Mouse (Mus musculus) liver, embryonic 11.5 days (tissue): ENCODE results near the gene Gm10972. TPM values are rescaled to one million over a fixed set of nuclear protein-coding genes. Genes with fewer than 3 reads are reported as not detected.
"Not testable (repeated sequence)": the region's sequence is repeated elsewhere in the genome, so short reads cannot be mapped to it uniquely, and the experiment has no call there.

Experiments used
- ATAC-seq: fragments of 200-750 bp; cut with Nextera tagmentation; replicated peaks from 2 replicates; pipeline ENCODE4 v1.8.0; 2017; ENCODE audit warnings: moderate number of reproducible peaks, mild to moderate bottlenecking, moderate TSS enrichment, moderate library complexity; ENCODE audit not compliant: low FRiP score
- DNase-seq: peaks from one replicate; pipeline ENCODE4 v3.0.0-alpha.2; 2017; ENCODE audit warnings: low spot score
- H3K27ac ChIP-seq: fragments of 300-500 bp; sonication (generic); 2 replicates; pipeline ENCODE4 v1.5.1; 2014; ENCODE audit warnings: mild to moderate bottlenecking, low read depth, low read length, control low read depth
- H3K27me3 ChIP-seq: fragments of 300-500 bp; sonication (generic); replicated peaks from 2 replicates; pipeline ENCODE4 v1.6.1; 2014; ENCODE audit warnings: low read length, mixed read lengths; ENCODE audit not compliant: control insufficient read depth, insufficient read depth
- H3K36me3 ChIP-seq: fragments of 300-500 bp; sonication (generic); 2 replicates; pipeline ENCODE4 v1.6.1; 2014; ENCODE audit warnings: mild to moderate bottlenecking, low read length, moderate library complexity, mixed read lengths; ENCODE audit not compliant: control insufficient read depth, insufficient read depth
- H3K4me1 ChIP-seq: fragments of 300-500 bp; sonication (generic); replicated peaks from 2 replicates; pipeline ENCODE4 v1.6.1; 2014; ENCODE audit warnings: low read length, mixed read lengths; ENCODE audit not compliant: control insufficient read depth, insufficient read depth
- H3K4me2 ChIP-seq: fragments of 300-500 bp; sonication (generic); 2 replicates; pipeline ENCODE4 v1.6.1; 2014; ENCODE audit warnings: mild to moderate bottlenecking, control low read depth, moderate library complexity
- H3K4me3 ChIP-seq: fragments of 300-500 bp; sonication (generic); 2 replicates; pipeline ENCODE4 v1.5.1; 2014; ENCODE audit warnings: low read depth, low read length, control low read depth
- H3K9ac ChIP-seq: fragments of 300-500 bp; sonication (generic); 2 replicates; pipeline ENCODE4 v1.6.1; 2014; ENCODE audit warnings: low read depth, low read length, control low read depth
- H3K9me3 ChIP-seq: fragments of 300-500 bp; sonication (generic); 2 replicates; pipeline ENCODE4 v1.6.1; 2016; ENCODE audit warnings: low read length, inconsistent platforms, mixed read lengths; ENCODE audit not compliant: control insufficient read depth
- WGBS: fragments of 180-500 bp; shearing (Covaris S2); extraction: QIAGEN DNeasy Blood & Tissue Kit; methylation state at CpG from one replicate; pipeline ENCODE4 v1.1.7; 2014; 5-methylcytosine and 5-hydroxymethylcytosine counted together
- polyA plus RNA-seq: library from polyadenylated mRNA; unstranded; fragments of >200 nt; fragmentation: Nextera tagmentation; extraction: Ambion mirVana; gene quantifications from 2 replicates; pipeline ENCODE4 v1.2.1, GENCODE M21; 2014

Gene Gm10972
- polyA plus RNA-seq, 1 experiment from 2014 or later: not detected

- no peak overlapping the region for H3K27ac ChIP-seq
- H3K36me3 ChIP-seq: no peaks in the 10 kb centered on the region
- no peak overlapping the region for H3K4me2 ChIP-seq
- WGBS: 83% methylated on average over 7 of the region's 7 CpGs
- ATAC-seq (no peak), DNase-seq (no peak)
- no peak overlapping the region for H3K9ac ChIP-seq
- H3K9me3 ChIP-seq: no peaks in the 10 kb centered on the region
- H3K4me3 ChIP-seq: no peak overlapping the region
- H3K4me1 ChIP-seq: peaks cover 18% of the 10 kb centered on the region
- no peaks in the 10 kb centered on the region for H3K27me3 ChIP-seq
Measured at GRCm38 (mm10) chr3:94650409-94650808, 7.5 kb downstream of the Gm10972 start.

GRCm38 (mm10) chr3:94653967-94654366, 11.1 kb downstream of the Gm10972 start:
- H3K27ac ChIP-seq, H3K4me2 ChIP-seq, DNase-seq, H3K9me3 ChIP-seq, H3K36me3 ChIP-seq, H3K4me3 ChIP-seq, H3K27me3 ChIP-seq, H3K9ac ChIP-seq, ATAC-seq: not testable (repeated sequence)
- H3K4me1 ChIP-seq: peaks cover 14% of the 10 kb centered on the region
- WGBS: 74% methylated on average over 1 of the region's 1 CpGs

GRCm38 (mm10) chr3:94657852-94658739, 15.2 kb downstream of the Gm10972 start:
- peak overlapping the region; percentile 69 for H3K9ac ChIP-seq
- H3K4me1 ChIP-seq, H3K36me3 ChIP-seq, ATAC-seq, H3K9me3 ChIP-seq, H3K27ac ChIP-seq, H3K27me3 ChIP-seq, DNase-seq: not testable (repeated sequence)
- H3K4me3 ChIP-seq: peak overlapping the region; percentile 54
- WGBS: 5% methylated on average over 22 of the region's 47 CpGs
- peak overlapping the region; percentile 88 for H3K4me2 ChIP-seq

DNA sequence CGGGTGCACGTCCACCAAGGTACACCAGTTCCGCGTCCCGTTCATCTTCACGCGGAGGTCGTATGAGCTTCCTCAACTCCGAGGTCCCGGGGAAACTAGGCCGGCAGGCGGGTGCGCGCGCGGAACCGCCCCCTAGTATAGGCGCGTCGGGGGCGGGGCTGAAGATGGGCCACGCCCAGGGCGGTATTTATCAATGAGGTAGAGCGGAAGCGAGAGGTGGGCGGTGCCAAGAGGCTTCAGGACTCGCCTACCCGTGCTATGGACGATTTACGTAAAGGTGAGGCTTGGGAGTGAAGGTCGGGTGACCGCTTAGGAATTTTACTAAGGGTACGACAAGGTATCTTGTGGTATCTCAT, 15.8 kb downstream of the Gm10972 start, which contains the start of gene Tuft1:
Tuft1 (minus strand) TSS at position 133 of the 356 bp plus-strand sequence.
- ATAC-seq: peak; percentile 93
- H3K9me3 ChIP-seq: not testable (repeated sequence)

DNA sequence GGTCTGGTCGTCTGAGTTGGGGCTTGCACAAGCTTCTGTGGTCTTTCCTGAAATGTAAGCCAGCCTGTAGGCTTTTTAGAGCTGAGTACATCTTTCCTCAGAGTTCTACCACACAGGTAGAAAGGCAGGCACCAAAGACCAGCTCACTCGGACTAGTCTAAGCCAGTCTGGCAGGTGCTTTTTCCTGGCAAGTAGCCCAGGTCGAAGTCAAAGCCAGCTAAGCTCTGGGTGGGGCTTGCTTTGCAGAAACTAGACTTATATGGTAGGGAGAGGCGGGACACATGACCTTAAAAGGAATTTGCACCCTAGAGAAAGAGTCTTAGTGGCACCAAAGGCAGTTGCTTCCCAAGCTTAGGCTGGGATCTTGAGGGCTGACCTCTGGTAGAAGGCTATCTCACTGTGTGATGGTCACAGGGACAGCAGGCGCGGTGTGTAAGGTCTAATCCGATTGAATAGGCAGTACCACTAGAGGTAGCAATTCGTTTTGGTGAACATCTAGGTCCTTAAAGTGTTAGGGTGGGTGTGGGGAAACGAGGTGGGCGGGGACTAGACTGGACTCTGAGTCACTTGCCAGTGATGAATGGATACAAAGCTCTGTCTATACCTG, 16.3 kb downstream of the Gm10972 start:
- not testable (repeated sequence) for H3K36me3 ChIP-seq, DNase-seq, H3K27me3 ChIP-seq, H3K4me1 ChIP-seq, H3K9ac ChIP-seq, H3K9me3 ChIP-seq
- peak overlapping the region; percentile 31 for H3K4me3 ChIP-seq
- ATAC-seq: peak; percentile 78
- H3K27ac ChIP-seq: peak overlapping the region; percentile 21; the same call in 1 of the 2 replicates
- WGBS: 22% methylated on average over 8 of the region's 10 CpGs
- peak overlapping the region; percentile 65 for H3K4me2 ChIP-seq

More for the DNA sequence above, 15.8 kb downstream of the Gm10972 start, which contains the start of gene Tuft1:
- not testable (repeated sequence) for DNase-seq, H3K27me3 ChIP-seq, H3K4me1 ChIP-seq, H3K36me3 ChIP-seq
- Histone ChIP-seq H3K4me3 (peak within 1 kb of the TSS; percentile 54), H3K4me2 (peak within 1 kb of the TSS; percentile 88), H3K27ac (peak within 1 kb of the TSS; percentile 21; the same call in 1 of the 2 replicates), H3K9ac (peak within 1 kb of the TSS; percentile 69)
- 0% methylated on average over 19 of the region's 33 CpGs for WGBS

GRCm38 (mm10) chr3:94660841-94661240, 17.9 kb downstream of the Gm10972 start:
- H3K4me3 ChIP-seq, H3K9me3 ChIP-seq, H3K27ac ChIP-seq, H3K4me1 ChIP-seq, H3K9ac ChIP-seq, H3K4me2 ChIP-seq, H3K27me3 ChIP-seq, H3K36me3 ChIP-seq, DNase-seq, ATAC-seq: not testable (repeated sequence)
- WGBS: 86% methylated on average over 2 of the region's 2 CpGs

GRCm38 (mm10) chr3:94665060-94665802, 22.3 kb downstream of the Gm10972 start:
- ATAC-seq: peak; percentile 76
- H3K36me3 ChIP-seq, H3K4me1 ChIP-seq, H3K27me3 ChIP-seq, DNase-seq, H3K9me3 ChIP-seq, H3K9ac ChIP-seq, H3K4me3 ChIP-seq: not testable (repeated sequence)
- Histone ChIP-seq H3K4me2 (peak overlapping the region; percentile 43), H3K27ac (peak overlapping the region; percentile 70; the same call in 1 of the 2 replicates)
- WGBS: 44% methylated on average over 3 of the region's 5 CpGs

DNA sequence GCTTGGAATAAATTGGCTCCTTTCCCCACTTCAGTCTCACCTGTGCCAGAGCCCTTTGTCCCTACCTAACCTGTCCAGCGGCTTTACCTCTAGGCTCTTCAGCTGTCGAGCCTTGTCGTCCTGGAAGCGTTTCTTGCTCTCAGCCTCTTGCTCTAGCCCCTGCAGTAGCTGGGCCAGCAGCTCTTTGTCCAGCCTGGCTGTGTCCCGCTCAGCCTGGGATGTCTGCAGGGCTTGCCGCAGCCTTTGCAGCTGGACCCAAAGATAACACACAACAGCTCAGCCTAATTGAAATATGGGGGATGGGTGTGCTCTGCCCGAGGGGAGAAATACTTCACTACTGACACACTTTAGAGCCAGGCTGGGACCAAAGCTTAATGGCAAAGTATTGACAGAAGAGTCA, 23.0 kb downstream of the Gm10972 start:
- Histone ChIP-seq H3K27ac (peak overlapping the region; percentile 70; the same call in 1 of the 2 replicates), H3K4me2 (peak overlapping the region; percentile 43)
- DNase-seq (peak; percentile 45), ATAC-seq (peak; percentile 90)
- H3K27me3 ChIP-seq, H3K9ac ChIP-seq, H3K4me3 ChIP-seq, H3K4me1 ChIP-seq, H3K9me3 ChIP-seq, H3K36me3 ChIP-seq: not testable (repeated sequence)
- WGBS: 15% methylated on average over 7 of the region's 7 CpGs
